Mouse (Mus musculus): Measurements from ENCODE around the gene Zfp385a.

- no peak for TF ChIP-seq CTCF (IDR thresholded peaks at IDR 0.05; ENCODE audit: low read depth, low read length)
- TF ChIP-seq POLR2A (IDR thresholded peaks at IDR 0.05; ENCODE audit: extremely low read depth, insufficient read depth, low read length): no peak
Observed at GRCm38 (mm10) chr15:103294649-103295048, 45.2 kb downstream of the Zfp385a start.
